Mouse (Mus musculus) liver, adult (tissue): ENCODE results near the gene Nxph4.
A peak's percentile ranks its signal among the peaks of the same experiment; 100 is the strongest.

Experiments used
- GATA4 ChIP-seq: IDR thresholded peaks from 2 replicates; pipeline ENCODE4 v1.6.1; 2014; ENCODE audit warnings: mild to moderate bottlenecking, low read length; ENCODE audit not compliant: insufficient replicate concordance

Nxph4 gene

DNA sequence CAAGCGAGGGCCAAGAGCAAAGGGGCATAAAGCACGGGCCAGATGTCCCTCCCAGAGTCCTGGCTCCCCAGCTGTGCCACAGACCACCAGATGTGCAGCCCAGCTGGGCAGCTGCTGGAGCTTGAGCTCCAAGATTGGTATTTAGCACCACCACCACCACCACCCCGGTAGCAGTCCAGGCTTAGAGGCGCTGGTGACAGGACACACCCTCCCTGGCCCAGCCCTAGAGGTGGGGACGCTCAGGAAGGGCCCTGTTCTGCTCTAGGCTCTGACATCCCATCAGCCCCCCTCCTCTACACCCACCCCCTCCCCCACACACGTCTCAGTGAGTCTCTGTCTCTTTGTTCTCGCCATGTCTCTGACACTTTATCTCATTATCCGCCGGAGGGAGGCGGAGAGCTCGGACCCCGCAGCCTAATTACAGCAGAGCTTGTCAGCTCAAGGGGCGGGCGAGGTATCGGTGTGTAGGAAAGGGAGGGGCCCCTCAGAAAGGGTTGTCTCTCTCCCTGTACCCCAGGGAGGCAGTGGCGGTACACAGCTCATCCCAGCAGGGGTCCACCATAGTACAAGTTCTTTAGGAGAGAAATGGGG lies 20.8 kb downstream of the Nxph4 start:
- no peak for TF ChIP-seq GATA4

DNA sequence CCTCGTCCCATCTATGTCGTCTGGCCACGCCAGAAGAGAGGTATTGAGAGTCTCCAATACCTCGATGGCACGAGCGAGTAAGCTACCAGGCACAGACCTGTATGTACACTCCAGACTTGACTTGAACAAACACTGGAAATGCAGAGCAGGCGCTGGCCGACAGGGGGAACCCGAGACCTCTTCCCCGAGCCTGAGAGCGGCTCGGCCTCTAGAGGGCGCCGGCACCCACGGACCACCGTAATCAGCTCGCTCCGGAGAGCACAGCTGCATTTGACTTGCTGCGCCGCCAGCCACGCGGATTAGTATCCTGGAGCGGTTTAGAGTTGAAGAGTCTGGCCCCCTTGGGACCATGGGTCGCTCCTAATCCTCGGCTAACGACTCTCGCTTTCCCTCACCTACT lies 21.5 kb downstream of the Nxph4 start:
- TF ChIP-seq GATA4: peak; percentile 73; the same call in 1 of the 2 replicates

DNA sequence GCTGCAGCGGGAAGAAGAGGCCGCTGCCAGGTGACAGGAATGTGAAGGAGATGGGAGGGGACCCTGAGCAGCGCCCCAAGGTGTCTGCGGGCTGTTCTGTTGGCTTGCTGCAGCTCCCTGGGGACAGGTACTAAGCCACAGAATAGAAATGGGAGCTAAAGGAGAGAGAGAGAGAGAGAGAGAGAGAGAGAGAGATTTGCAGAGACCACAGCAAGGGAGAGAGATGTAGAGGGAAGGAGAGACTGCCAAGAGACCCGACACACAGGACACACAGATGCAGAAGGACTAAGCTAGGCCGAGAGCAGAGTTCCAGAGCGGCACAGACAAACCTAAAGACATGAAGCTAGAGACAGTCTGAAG lies 22.1 kb downstream of the Nxph4 start:
- no peak for TF ChIP-seq GATA4

DNA sequence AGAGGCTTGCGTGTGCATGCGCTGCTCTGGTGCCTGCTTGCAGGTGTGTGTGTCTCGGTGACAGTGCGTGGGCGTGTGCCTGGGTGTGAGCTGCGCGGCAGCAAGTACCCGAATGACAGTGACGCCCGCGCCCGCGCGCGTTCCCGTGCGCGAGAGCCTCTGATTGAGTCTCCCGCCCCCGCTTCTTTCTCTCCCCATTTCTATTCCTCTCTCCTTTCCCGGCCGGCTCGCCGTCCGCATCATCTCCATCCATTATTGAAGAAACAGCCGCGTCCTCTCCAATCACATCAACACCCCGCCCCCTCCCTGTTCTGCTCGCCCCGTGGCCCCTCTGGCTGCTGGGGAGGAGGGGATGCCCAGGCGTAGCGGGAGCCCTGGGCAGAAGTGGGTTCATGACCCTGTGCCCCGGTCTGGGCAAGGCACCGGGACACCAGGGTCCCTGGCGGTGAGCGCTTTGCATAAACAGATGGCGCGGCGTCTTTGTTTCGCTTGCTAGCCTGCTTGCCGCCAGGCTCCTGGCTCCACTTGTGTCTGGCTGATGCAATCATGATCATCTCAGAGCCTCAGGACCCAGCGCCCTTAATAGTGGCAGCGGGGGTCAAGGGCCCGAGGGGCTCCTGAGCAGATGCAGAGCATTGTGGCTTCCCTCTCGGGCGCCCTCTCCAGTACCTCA lies 22.6 kb downstream of the Nxph4 start:
- no peak for TF ChIP-seq GATA4

DNA sequence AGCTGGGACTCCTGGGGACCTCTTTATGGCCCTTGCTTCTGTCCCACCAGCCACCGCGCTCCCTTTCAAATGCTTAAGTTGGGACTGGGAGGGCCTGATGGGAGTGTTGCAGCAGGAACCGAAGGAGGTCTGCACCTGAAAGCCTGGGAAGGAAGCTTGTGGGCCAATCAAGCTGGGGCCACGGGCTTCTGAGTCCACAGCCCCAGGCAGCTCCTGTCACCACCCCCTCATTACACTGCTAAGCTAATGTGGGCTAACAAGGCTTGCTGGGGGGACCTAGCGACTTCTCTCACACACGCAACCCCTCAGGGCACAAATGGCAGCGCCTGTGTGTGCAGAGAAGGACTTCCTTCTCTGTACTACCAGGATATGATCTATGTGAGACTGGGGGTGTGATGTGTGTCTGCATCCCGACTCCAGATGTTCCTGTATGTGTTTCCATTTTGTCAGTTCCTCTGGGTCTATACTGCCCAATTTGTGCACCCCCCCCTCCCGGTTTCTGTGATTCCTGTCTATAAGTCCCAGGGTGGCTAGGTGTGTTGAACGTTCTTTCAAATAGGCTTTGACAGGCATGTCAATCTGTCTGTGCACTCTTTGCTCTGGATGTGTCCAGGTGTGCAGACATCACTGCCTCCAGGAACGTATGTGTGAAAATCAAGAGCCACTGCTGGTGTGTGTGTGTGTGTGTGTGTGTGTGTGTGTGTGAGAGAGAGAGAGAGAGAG lies 23.3 kb downstream of the Nxph4 start:
- TF ChIP-seq GATA4: no peak

DNA sequence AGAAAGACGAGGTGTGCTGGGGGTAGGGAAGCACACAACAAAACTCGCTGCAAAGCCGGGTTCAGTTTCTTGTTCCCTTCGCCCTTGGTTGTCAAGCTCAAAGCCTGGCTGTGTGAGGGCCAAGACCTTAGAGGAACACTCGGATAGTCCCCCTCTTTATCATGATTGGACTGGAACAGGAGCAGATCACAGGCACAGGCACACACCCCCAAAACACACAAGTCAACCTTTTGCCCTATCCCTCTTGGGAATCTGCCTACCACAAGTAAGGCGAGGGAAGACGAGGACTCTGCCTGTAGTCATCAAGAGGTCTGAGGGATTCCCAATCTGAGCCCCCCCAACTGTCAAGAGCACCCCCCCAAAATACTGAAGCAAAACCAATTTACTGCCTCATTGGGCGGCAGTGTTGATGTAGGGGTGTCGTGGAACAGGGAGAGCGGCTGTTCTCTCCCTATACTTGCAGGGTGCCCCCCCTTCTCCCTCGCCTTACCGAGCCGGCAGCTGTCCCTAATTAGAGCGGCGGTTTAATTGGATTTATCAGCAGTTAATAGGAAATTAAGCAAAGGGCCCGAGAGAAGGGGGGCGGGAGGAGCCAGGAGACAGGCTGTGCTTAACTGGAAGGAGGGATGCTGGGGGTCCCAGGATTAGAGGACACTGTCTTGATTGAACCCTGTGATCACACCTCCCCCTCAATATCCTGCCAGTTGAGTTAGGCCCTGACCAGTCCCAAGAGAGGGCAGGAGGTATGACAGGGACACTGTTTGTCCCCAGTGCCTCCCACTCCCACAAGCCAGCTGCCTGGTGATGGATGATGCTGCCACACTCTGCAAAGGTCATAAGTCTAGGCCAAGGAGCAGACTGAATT lies 24.3 kb downstream of the Nxph4 start:
- TF ChIP-seq GATA4: no peak

DNA sequence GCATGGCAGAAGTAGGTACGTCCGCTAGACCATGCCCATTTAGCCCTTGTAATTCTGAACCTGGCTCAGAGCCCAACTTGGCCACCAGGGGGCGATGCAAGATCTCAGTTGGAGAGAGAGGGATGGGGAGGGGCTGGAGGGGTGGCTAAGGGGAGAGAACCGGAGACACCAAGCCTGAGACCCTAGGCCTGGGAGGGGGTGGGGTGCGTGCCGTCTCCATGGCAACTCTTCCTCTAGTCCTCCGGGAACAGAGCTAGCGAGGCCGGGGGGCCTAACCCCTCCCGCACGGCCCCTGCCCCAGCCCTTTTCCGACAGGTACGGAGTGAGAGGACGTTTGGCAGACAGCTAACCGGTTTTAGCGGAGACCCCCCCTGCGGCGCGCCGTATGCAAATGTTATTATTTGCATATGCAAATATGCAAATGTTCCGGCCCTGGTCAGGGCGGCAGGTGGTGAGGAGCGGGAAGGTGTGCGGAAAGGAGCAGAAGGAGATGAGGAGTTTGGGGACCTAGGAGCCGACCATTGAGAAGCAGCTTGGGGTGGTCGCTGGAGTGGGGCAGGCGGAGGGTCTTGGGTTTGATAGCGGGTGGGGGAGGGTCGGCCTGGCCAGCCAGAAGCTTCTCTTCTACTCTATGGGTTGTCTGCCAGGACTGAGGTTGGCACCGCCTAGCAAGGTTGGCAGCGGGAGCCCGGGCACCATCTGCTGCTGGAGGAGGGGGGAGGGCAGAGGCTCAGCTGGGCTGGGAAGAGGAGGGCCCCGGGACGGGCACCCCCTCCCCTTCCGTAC lies 25.1 kb downstream of the Nxph4 start:
- TF ChIP-seq GATA4: no peak

DNA sequence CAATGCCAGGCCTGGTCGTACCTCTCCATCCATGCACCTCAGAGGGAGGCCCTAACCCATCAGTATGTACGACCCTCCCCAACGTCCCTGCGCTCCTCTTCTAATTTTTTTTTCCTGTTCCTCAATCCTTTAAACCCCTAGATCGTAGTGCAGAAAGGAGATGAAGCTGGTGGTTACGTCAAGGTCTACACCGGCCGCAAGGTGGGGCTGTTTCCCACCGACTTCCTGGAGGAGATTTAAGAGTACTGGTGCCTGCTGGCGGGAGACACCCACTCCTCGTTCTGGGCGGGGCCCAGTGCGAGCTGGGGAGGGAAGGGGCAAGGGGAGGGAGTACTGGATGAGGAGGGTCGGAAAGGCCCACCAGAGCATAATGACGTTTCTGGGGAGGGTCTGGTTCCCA lies 26.1 kb downstream of the Nxph4 start:
- TF ChIP-seq GATA4: no peak

DNA sequence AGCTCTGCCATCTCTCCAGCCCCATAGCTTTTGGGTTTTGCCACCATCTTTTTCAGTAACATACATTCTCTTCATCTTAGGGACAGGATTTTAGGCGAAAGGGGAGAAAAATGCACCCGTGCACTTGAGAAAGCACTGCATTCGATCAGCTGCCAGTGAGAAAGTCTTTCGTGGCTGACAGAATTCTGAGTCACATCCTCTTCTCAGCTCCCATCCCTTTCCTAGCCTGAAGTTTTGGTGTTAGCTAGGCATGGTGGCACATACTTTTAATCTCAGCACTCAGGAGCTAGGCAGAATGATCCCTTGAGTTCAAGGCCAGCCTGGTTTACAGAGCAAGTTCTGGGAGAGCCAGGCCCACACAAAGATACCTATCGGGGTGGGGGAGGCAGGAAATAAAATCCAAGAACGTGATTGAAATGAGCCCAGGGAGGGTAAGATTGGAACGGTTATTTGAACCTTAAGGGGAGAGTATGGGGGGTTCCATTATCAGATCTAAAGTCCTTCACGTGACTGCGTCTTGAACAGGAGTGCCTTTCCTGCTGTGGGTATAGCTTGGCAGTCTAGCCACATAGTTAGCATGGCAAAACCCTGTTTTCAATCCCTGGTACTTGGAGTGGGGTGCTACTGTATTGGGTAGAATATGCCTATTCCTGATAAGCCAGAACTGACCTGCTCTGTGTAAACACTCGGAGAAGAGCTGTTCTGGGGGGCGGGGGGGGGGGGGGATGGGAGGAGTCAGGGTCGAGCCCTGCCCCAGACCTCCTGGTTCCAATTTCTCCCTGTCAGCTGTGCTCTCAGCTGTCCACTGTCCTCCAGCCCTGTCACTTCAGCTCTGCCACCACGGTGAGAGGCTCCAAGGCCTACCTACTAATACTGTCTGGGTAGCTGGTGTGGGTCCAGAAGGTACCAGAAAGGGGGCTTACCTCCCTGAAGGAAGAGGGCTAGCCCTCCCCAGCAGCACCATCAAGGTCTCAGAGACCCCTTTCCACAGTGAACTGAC lies 33.2 kb downstream of the Nxph4 start, which contains the start of gene Stac3:
Gene Stac3, plus strand, starts transcription at position 793 of the 1,000 bp plus-strand sequence.
- TF ChIP-seq GATA4: no peak

DNA sequence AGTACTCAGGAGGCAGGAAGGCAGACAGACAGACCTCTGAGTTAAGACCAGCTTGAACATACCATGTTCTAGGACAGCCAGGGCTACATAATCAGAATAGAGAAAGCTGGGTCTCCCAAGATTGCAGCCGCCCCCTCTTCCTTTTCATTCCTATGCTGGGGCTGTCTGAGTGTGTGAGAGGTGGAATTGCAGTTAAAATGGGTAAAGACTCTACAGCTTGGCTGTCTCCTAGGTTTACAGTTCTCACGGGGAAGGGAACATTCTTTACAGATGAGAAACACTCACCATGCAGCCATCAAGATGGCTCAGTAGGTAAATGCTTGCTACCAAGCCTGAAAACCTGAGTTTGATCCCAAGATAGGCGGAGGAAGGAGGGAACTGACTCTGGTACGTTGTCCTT lies 34.3 kb downstream of the Nxph4 start:
- no peak for TF ChIP-seq GATA4

DNA sequence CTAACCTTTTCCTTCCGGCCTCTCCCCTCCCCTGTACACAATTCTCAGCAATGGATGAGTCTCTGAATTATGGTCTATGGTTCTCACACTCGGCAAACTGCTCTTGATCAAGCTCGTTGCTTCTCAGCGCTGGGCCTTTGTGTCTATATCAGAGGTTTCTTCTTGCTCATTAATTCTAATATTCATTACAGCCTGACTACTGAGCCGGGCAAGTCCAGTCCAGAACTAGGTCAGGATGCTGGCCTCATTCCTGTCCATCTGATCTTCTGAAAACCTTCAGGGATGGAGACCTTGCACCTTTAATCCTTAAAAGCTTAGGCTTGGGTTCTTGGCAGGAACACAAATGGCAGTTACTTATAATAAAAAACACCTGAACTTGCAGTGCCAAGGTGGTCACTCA lies 34.8 kb downstream of the Nxph4 start:
- no peak for TF ChIP-seq GATA4

DNA sequence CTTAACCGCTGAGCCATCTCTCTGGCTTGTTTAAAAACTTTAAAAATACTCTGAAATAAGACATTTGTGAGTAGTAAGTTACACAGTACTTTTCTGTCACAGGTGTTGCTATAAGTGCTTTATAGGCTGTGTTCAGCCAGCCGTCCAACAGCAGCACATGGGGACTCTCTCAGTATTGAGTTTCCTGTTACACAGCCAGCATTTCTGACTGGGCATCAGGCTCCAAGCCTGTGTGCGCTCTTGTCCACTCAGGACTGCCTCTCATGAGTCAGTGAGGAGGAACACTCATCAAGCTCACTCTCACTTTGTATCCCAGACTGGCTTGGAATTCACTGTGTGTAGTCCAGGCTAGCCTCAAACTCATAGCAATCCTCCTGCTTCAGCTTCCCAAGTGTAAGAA lies 38.2 kb downstream of the Nxph4 start:
- no peak for TF ChIP-seq GATA4

DNA sequence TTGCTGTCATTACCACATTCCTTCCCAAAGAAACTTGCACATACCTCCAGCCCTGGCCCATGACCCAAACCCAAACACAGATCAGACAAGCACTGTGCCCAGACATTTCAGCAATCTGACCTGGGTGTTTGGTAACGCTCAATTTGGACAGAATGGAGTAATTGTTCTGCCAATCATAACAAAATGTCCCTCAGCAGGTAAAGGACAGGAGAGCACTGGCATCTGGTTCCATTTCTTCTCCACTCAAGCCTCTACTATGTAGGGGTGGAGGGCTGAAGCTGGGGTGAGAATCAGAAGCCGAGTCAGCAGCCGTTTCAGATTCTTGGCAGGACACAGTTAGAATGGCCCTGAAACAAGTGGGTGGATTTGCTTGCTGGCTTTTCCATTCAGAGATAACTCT lies 42.2 kb downstream of the Nxph4 start:
- TF ChIP-seq GATA4: peak; percentile 15; the same call in 1 of the 2 replicates
